Mouse (Mus musculus): ENCODE results near the gene Prpf40b.
"Not testable (repeated sequence)": the region's sequence is repeated elsewhere in the genome, so short reads cannot be mapped to it uniquely, and the experiment has no call there.

Prpf40b gene

DNA sequence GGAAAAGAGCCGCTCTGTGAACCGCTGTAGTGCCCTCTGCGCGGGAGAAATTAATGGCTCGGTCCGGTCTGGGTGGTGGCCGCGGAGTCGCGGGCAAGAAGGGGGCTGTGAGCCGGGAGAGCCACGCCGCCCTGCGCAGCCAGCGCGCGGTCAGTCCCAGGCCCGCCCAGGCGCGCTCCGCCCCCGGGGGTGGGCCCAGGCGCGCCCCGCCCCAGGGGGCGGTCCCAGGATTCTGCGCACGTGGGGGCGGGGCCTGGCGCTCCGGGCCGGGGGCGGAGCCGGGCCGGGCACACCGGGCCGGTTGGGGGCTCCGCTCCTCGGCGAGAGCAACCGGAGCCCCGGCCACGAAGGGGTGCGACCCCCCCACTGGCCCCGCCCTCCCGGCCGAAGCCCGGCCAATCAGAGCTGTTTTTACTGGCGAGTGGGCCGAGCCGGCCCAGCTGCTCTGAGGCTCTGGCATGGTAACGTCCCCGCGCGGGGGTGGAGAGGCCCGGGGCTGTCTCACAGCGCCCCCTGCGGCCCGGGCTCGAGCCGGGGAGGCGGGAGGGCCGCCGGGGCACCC, at the start of gene Prpf40b:
Gene Prpf40b, plus strand, starts transcription at position 275 of the 562 bp plus-strand sequence.
- peak; percentile 96 for DNase-seq (ENCODE audit: extremely low spot score)

GRCm38 (mm10) chr15:99246736-99247135, 48.2 kb upstream of the Prpf40b start:
- DNase-seq (ENCODE audit: extremely low spot score) = not testable (repeated sequence)

- DNase-seq (ENCODE audit: extremely low spot score) = no peak
These were observed 45.9 kb upstream of the Prpf40b start for GRCm38 (mm10) chr15:99248972-99249371.

- DNase-seq (ENCODE audit: extremely low spot score) = no peak
These were observed 44.9 kb upstream of the Prpf40b start for GRCm38 (mm10) chr15:99249938-99250337.

DNA sequence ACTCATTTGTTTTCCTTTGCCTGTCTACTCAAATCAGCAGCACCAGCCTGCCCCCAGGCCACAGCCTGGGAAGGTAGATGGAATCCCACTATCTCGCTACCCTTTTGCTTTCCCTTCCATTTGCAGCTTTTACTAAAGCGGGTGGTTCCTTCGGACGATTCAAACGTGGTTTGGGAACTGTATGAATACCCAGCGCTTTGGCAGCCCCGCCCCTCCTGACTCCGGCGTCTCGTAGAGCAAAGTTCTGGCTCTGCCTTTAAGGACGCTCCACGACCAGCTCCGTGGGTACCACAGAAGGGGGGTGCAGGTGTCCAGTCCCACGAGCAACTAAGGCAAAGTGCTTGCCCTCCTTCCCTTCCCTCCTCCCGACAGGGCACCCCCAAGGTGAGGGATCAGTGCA, 43.8 kb upstream of the Prpf40b start:
- not testable (repeated sequence) for DNase-seq (ENCODE audit: extremely low spot score)

- peak; percentile 95 for DNase-seq (ENCODE audit: extremely low spot score)
These were observed 43.1 kb upstream of the Prpf40b start, which contains the start of gene Mcrs1 for GRCm38 (mm10) chr15:99251626-99252380. Gene Mcrs1, minus strand, starts transcription at chr15:99251961.

DNA sequence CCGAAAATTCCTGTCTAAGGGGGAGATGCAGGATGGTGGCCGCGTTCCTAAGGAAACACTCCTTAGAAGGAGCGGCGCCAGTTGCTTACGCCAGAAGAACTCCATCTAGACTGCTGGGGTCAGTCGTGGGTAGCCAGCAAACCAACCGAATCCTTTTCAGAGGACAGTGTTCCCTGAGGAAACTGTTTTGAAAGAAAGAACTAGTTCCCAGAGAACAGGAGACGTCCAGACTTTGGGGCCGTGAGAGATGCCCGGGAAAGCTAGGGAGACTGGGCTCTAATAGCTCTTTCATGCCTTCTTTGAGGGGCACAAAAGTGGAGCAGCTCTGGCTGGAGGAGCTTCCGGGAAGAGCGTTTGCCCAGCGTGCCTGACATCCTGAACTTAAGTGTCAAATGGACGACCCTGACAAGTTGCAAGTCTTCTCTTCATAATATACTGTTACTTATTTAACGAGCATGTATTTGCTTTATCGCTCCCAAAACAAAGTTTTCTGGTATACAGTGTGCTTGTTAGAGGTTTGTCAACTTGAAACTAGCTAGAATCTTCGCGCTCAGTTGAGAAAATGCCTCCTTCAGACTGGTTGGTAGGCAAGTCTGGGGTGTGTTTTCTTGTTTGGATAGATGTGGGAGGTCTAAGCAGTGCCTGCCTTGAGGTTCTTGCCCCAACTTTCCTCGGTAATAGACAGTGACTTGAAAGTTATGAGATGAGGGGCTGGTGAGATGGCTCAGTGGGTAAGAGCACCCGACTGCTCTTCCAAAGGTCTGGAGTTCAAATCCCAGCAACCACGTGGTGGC, 42.3 kb upstream of the Prpf40b start:
- DNase-seq (ENCODE audit: extremely low spot score) = peak; percentile 25

GRCm38 (mm10) chr15:99253175-99253479, 41.8 kb upstream of the Prpf40b start:
- not testable (repeated sequence) for DNase-seq (ENCODE audit: extremely low spot score)

GRCm38 (mm10) chr15:99253772-99254171, 41.1 kb upstream of the Prpf40b start:
- DNase-seq (ENCODE audit: extremely low spot score) = no peak

- no peak for DNase-seq (ENCODE audit: extremely low spot score)
These were observed 40.3 kb upstream of the Prpf40b start for GRCm38 (mm10) chr15:99254477-99255005.

DNA sequence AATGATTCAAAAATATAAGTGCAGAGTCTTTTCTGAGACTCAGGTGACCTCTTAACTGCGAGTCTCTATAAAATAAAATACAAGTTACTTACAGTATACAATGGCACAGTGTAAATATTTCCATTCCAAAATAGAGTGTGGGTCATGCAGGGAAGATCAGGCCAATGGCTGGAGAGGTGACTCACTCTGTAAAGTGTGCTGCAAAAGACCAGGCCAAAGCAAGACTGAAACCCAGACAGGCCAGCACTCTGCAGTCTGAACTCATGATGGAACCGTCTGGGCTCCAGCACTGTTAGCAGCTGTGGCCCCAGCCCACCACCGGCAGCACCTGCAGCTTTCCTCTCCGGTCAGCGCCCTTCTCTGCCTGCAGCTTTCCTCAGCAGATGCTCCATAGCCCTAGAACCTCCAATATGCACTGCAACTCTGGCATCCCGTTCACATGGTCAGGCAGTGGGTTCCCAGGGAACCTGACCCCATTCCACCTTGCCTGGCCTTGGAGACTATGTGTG, 39.6 kb upstream of the Prpf40b start:
- no peak for DNase-seq (ENCODE audit: extremely low spot score)

- no peak for DNase-seq (ENCODE audit: extremely low spot score)
These were observed 35.6 kb upstream of the Prpf40b start for GRCm38 (mm10) chr15:99259167-99259729.

DNA sequence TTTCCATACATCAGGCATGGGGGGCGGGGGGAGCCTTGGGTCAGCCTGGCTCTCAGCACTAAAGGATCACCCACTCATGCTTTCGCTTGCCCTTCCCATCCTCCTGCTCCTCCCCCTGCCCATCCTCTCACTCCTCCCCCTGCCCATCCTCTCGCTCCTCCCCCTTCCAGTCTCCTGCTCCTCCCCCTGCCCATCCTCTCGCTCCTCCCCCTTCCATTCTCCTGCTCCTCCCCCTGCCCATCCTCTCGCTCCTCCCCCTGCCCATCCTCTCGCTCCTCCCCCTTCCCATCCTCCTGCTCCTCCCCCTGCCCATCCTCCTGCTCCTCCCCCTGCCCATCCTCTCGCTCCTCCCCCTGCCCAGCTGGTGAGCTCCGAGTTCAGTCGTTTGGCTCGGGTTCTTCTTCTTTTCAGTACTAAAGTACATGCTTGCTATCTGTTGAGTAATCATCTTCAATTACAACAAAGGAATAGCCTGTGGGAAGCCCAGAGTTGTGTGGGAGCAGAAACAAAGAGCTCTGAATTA, 35.1 kb upstream of the Prpf40b start:
- peak; percentile 88 for DNase-seq (ENCODE audit: extremely low spot score)

DNA sequence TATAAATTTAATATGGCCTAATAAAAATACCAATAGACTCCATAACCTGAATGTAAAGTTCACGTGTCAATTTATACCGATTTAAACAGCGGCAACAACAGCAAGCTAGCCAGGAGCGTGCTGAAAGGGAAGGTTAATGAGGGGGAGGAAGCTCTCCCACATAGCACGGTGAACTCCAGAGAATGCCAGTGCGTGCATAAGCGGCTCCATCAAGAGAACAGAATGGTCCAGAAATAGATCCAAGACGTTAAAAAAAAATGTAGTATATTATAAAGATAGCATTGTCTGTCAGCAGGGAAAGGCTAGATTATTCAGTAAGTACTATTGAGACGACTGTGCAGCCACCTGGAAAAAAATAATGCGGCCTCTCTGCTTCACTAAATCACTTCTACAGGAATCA, 32.2 kb upstream of the Prpf40b start:
- DNase-seq (ENCODE audit: extremely low spot score) = no peak

GRCm38 (mm10) chr15:99264363-99264762, 30.5 kb upstream of the Prpf40b start:
- no peak for DNase-seq (ENCODE audit: extremely low spot score)

- peak; percentile 74 for DNase-seq (ENCODE audit: extremely low spot score)
These were observed 29.2 kb upstream of the Prpf40b start for GRCm38 (mm10) chr15:99265679-99266078.

GRCm38 (mm10) chr15:99276095-99276494, 18.8 kb upstream of the Prpf40b start:
- DNase-seq (ENCODE audit: extremely low spot score) = no peak

- no peak for DNase-seq (ENCODE audit: extremely low spot score)
These were observed 16.6 kb upstream of the Prpf40b start for GRCm38 (mm10) chr15:99278271-99278670.

- DNase-seq (ENCODE audit: extremely low spot score) = no peak
These were observed 11.4 kb upstream of the Prpf40b start for GRCm38 (mm10) chr15:99283456-99283855.

DNA sequence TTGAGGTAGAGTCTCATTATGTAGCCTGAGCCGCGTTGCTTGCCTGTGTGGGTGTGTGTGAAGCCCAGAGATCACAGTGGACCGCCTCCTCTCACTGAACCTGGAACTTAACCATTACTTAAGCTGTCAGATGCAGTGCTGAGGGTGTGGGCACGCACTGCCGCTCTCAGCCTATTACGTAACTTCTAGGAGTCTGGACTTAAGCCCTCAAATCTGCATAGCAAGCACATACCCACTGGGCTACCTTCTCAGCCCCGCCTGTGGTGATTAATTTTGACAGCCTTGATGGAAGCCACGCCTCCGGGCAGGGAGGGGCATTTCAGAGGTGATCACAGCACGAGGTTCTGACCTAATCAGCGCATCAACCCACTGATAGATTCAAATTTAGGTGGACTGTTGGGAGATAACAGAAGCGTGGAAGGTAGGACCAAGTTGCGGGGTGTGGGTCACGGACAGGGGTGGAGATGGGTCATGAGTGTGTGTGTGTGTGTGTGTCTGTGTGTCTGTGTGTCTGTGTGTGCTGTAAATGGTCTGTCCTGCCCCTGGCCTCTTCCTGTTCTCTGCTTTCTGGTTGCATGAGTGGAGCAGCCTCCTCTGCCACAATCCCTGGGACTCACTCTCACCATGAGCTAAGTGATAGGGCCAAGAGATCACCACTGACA, 10.2 kb upstream of the Prpf40b start:
- no peak for DNase-seq (ENCODE audit: extremely low spot score)

GRCm38 (mm10) chr15:99285189-99285535, 9.7 kb upstream of the Prpf40b start:
- no peak for DNase-seq (ENCODE audit: extremely low spot score)
